Mouse (Mus musculus): ENCODE results near the gene Rbm4. TPM values are rescaled to one million over a fixed set of nuclear protein-coding genes. Genes with fewer than 3 reads are reported as not detected.

Gene Rbm4
- total and polyA plus RNA-seq, 2 experiments from 2014 or later: 43.9 to 63.4 TPM

- no peaks in the 10 kb centered on the region for H3K27me3 ChIP-seq (ENCODE audit: control insufficient read depth, insufficient read depth, low read length)
- no peak overlapping the region for H3K4me2 ChIP-seq (ENCODE audit: low read depth, low read length)
- H3K36me3 ChIP-seq (replicated peaks; ENCODE audit: control insufficient read depth, insufficient read depth, low read length): no peaks in the 10 kb centered on the region
- 70% methylated on average over 10 of the region's 10 CpGs for WGBS
- no peaks in the 10 kb centered on the region for H3K4me1 ChIP-seq (ENCODE audit: control insufficient read depth, insufficient read depth)
- H3K9me3 ChIP-seq (replicated peaks; ENCODE audit: control insufficient read depth, low read length): no peaks in the 10 kb centered on the region
- no peak overlapping the region for H3K27ac ChIP-seq (ENCODE audit: low read depth)
- H3K9ac ChIP-seq (replicated peaks; ENCODE audit: low read depth, low read length): no peak overlapping the region
- DNase-seq (ENCODE audit: low spot score) (no peak), ATAC-seq (ENCODE audit: insufficient read depth, low read depth) (no peak)
- no peak overlapping the region for H3K4me3 ChIP-seq (ENCODE audit: low read depth, low read length)
- TF ChIP-seq EP300 (IDR thresholded peaks at IDR 0.05; ENCODE audit: low read depth): no peak
- no peak for TF ChIP-seq CTCF (IDR thresholded peaks at IDR 0.05; ENCODE audit: low read depth)
Observed at GRCm38 (mm10) chr19:4741482-4741881, 52.2 kb downstream of the Rbm4 start.

- H3K4me1 ChIP-seq (ENCODE audit: control insufficient read depth, insufficient read depth): no peaks in the 10 kb centered on the region
- no peak overlapping the region for H3K4me3 ChIP-seq (ENCODE audit: low read depth, low read length)
- H3K27ac ChIP-seq (ENCODE audit: low read depth): no peak overlapping the region
- H3K9me3 ChIP-seq (replicated peaks; ENCODE audit: control insufficient read depth, low read length): no peaks in the 10 kb centered on the region
- ATAC-seq (ENCODE audit: insufficient read depth, low read depth): no peak
- DNase-seq (ENCODE audit: low spot score): no peak
- no peak overlapping the region for H3K9ac ChIP-seq (replicated peaks; ENCODE audit: low read depth, low read length)
- 77% methylated on average over 5 of the region's 5 CpGs for WGBS
- no peaks in the 10 kb centered on the region for H3K27me3 ChIP-seq (ENCODE audit: control insufficient read depth, insufficient read depth, low read length)
- TF ChIP-seq EP300 (IDR thresholded peaks at IDR 0.05; ENCODE audit: low read depth) (no peak), CTCF (IDR thresholded peaks at IDR 0.05; ENCODE audit: low read depth) (no peak)
- no peaks in the 10 kb centered on the region for H3K36me3 ChIP-seq (replicated peaks; ENCODE audit: control insufficient read depth, insufficient read depth, low read length)
- no peak overlapping the region for H3K4me2 ChIP-seq (ENCODE audit: low read depth, low read length)
Observed at GRCm38 (mm10) chr19:4739762-4740161, 53.9 kb downstream of the Rbm4 start.

GRCm38 (mm10) chr19:4739053-4739452 lies 54.6 kb downstream of the Rbm4 start:
- H3K27ac ChIP-seq (ENCODE audit: low read depth): no peak overlapping the region
- H3K9me3 ChIP-seq (replicated peaks; ENCODE audit: control insufficient read depth, low read length): no peaks in the 10 kb centered on the region
- no peak overlapping the region for H3K9ac ChIP-seq (replicated peaks; ENCODE audit: low read depth, low read length)
- DNase-seq (ENCODE audit: low spot score): no peak
- no peak overlapping the region for H3K4me3 ChIP-seq (ENCODE audit: low read depth, low read length)
- H3K4me1 ChIP-seq (ENCODE audit: control insufficient read depth, insufficient read depth): no peaks in the 10 kb centered on the region
- H3K27me3 ChIP-seq (ENCODE audit: control insufficient read depth, insufficient read depth, low read length): no peaks in the 10 kb centered on the region
- no peak overlapping the region for H3K4me2 ChIP-seq (ENCODE audit: low read depth, low read length)
- WGBS: 88% methylated on average over 11 of the region's 11 CpGs
- no peak for ATAC-seq (ENCODE audit: insufficient read depth, low read depth)
- TF ChIP-seq EP300 (IDR thresholded peaks at IDR 0.05; ENCODE audit: low read depth): no peak
- TF ChIP-seq CTCF (IDR thresholded peaks at IDR 0.05; ENCODE audit: low read depth): no peak
- H3K36me3 ChIP-seq (replicated peaks; ENCODE audit: control insufficient read depth, insufficient read depth, low read length): no peaks in the 10 kb centered on the region

- no peaks in the 10 kb centered on the region for H3K9me3 ChIP-seq (replicated peaks; ENCODE audit: control insufficient read depth, low read length)
- no peak overlapping the region for H3K9ac ChIP-seq (replicated peaks; ENCODE audit: low read depth, low read length)
- no peaks in the 10 kb centered on the region for H3K4me1 ChIP-seq (ENCODE audit: control insufficient read depth, insufficient read depth)
- H3K27ac ChIP-seq (ENCODE audit: low read depth): no peak overlapping the region
- 61% methylated on average over 13 of the region's 13 CpGs for WGBS
- ATAC-seq (ENCODE audit: insufficient read depth, low read depth) (no peak), DNase-seq (ENCODE audit: low spot score) (no peak)
- no peaks in the 10 kb centered on the region for H3K27me3 ChIP-seq (ENCODE audit: control insufficient read depth, insufficient read depth, low read length)
- no peak overlapping the region for H3K4me2 ChIP-seq (ENCODE audit: low read depth, low read length)
- no peak overlapping the region for H3K4me3 ChIP-seq (ENCODE audit: low read depth, low read length)
- no peaks in the 10 kb centered on the region for H3K36me3 ChIP-seq (replicated peaks; ENCODE audit: control insufficient read depth, insufficient read depth, low read length)
- TF ChIP-seq EP300 (IDR thresholded peaks at IDR 0.05; ENCODE audit: low read depth): no peak
- no peak for TF ChIP-seq CTCF (IDR thresholded peaks at IDR 0.05; ENCODE audit: low read depth)
Observed at GRCm38 (mm10) chr19:4737866-4738265, 55.8 kb downstream of the Rbm4 start.

Other genes starting within 250 kb of the Rbm4 start
- gene Lrfn4, start 178.2 kb downstream of the Rbm4 start, total RNA-seq (2014; rRNA removed; ENCODE audit: low replicate concordance): 32.2 and 45.8 TPM in 2 replicates
- 1.7 and 1.9 TPM in 2 replicates for gene Lrfn4, start 178.2 kb downstream of the Rbm4 start, polyA plus RNA-seq (2015; fragmentation: Nextera tagmentation; extraction: Ambion mirVana)
- gene Rce1, start 168.3 kb downstream of the Rbm4 start, total RNA-seq (2014; rRNA removed; ENCODE audit: low replicate concordance): 60.6 and 64.6 TPM in 2 replicates
- gene Rce1, start 168.3 kb downstream of the Rbm4 start, polyA plus RNA-seq (2015; fragmentation: Nextera tagmentation; extraction: Ambion mirVana): 24.8 and 25.6 TPM in 2 replicates
- 0.43 TPM in 1 of 2 replicates, not detected in the other for gene Gm960, start 95.2 kb downstream of the Rbm4 start, total RNA-seq (2014; rRNA removed; ENCODE audit: low replicate concordance)
- gene Gm960, start 95.2 kb downstream of the Rbm4 start, polyA plus RNA-seq (2015; fragmentation: Nextera tagmentation; extraction: Ambion mirVana): 0.54 and 1.6 TPM in 2 replicates
- 0.04 TPM in 2 replicates for gene Sptbn2, start 82.7 kb downstream of the Rbm4 start, total RNA-seq (2014; rRNA removed; ENCODE audit: low replicate concordance)
- 0.05 and 0.12 TPM in 2 replicates for gene Sptbn2, start 82.7 kb downstream of the Rbm4 start, polyA plus RNA-seq (2015; fragmentation: Nextera tagmentation; extraction: Ambion mirVana)
- gene Rbm4b, start 37.4 kb downstream of the Rbm4 start, total RNA-seq (2014; rRNA removed; ENCODE audit: low replicate concordance): 9.3 and 30.2 TPM in 2 replicates
- gene Rbm4b, start 37.4 kb downstream of the Rbm4 start, polyA plus RNA-seq (2015; fragmentation: Nextera tagmentation; extraction: Ambion mirVana): 20.3 and 22.5 TPM in 2 replicates
- gene Gm21992, start 17.7 kb upstream of the Rbm4 start, total RNA-seq (2014; rRNA removed; ENCODE audit: low replicate concordance): 3.7 and 12.4 TPM in 2 replicates
- gene Gm21992, start 17.7 kb upstream of the Rbm4 start, polyA plus RNA-seq (2015; fragmentation: Nextera tagmentation; extraction: Ambion mirVana): 17.6 and 21.6 TPM in 2 replicates
- gene Rbm14, start 17.7 kb upstream of the Rbm4 start, total RNA-seq (2014; rRNA removed; ENCODE audit: low replicate concordance): 25.3 and 28.1 TPM in 2 replicates
- gene Rbm14, start 17.7 kb upstream of the Rbm4 start, polyA plus RNA-seq (2015; fragmentation: Nextera tagmentation; extraction: Ambion mirVana): 21.2 and 24.9 TPM in 2 replicates
- gene Ccs, start 45.4 kb upstream of the Rbm4 start, total RNA-seq (2014; rRNA removed; ENCODE audit: low replicate concordance): 23.2 and 58.6 TPM in 2 replicates
- 41.8 and 42.1 TPM in 2 replicates for gene Ccs, start 45.4 kb upstream of the Rbm4 start, polyA plus RNA-seq (2015; fragmentation: Nextera tagmentation; extraction: Ambion mirVana)
- not detected in 2 replicates for gene Ccdc87, start 45.5 kb upstream of the Rbm4 start, total RNA-seq (2014; rRNA removed; ENCODE audit: low replicate concordance)
- gene Ccdc87, start 45.5 kb upstream of the Rbm4 start, polyA plus RNA-seq (2015; fragmentation: Nextera tagmentation; extraction: Ambion mirVana): 0.08 and 0.10 TPM in 2 replicates
- gene Ctsf, start 61.2 kb upstream of the Rbm4 start, total RNA-seq (2014; rRNA removed; ENCODE audit: low replicate concordance): 49.5 and 56.8 TPM in 2 replicates
- 39.7 and 43.6 TPM in 2 replicates for gene Ctsf, start 61.2 kb upstream of the Rbm4 start, polyA plus RNA-seq (2015; fragmentation: Nextera tagmentation; extraction: Ambion mirVana)
- 0.95 and 1.2 TPM in 2 replicates for gene Actn3, start 84.0 kb upstream of the Rbm4 start, total RNA-seq (2014; rRNA removed; ENCODE audit: low replicate concordance)
- gene Actn3, start 84.0 kb upstream of the Rbm4 start, polyA plus RNA-seq (2015; fragmentation: Nextera tagmentation; extraction: Ambion mirVana): 0.72 and 0.78 TPM in 2 replicates
- gene Zdhhc24, start 84.8 kb upstream of the Rbm4 start, total RNA-seq (2014; rRNA removed; ENCODE audit: low replicate concordance): 8.7 and 11.6 TPM in 2 replicates
- 5.9 TPM in 2 replicates for gene Zdhhc24, start 84.8 kb upstream of the Rbm4 start, polyA plus RNA-seq (2015; fragmentation: Nextera tagmentation; extraction: Ambion mirVana)
- 5.4 and 5.8 TPM in 2 replicates for gene Bbs1, start 112.7 kb upstream of the Rbm4 start, total RNA-seq (2014; rRNA removed; ENCODE audit: low replicate concordance)
- gene Bbs1, start 112.7 kb upstream of the Rbm4 start, polyA plus RNA-seq (2015; fragmentation: Nextera tagmentation; extraction: Ambion mirVana): 1.1 and 1.4 TPM in 2 replicates
- gene Dpp3, start 134.4 kb upstream of the Rbm4 start, total RNA-seq (2014; rRNA removed; ENCODE audit: low replicate concordance): 60.1 and 116 TPM in 2 replicates
- gene Dpp3, start 134.4 kb upstream of the Rbm4 start, polyA plus RNA-seq (2015; fragmentation: Nextera tagmentation; extraction: Ambion mirVana): 40.8 and 44.3 TPM in 2 replicates
- 0.76 TPM in 1 of 2 replicates, not detected in the other for gene Peli3, start 149.2 kb upstream of the Rbm4 start, total RNA-seq (2014; rRNA removed; ENCODE audit: low replicate concordance)
- 0.27 and 0.31 TPM in 2 replicates for gene Peli3, start 149.2 kb upstream of the Rbm4 start, polyA plus RNA-seq (2015; fragmentation: Nextera tagmentation; extraction: Ambion mirVana)
- 35.0 and 61.4 TPM in 2 replicates for gene Mrpl11, start 168.2 kb upstream of the Rbm4 start, total RNA-seq (2014; rRNA removed; ENCODE audit: low replicate concordance)
- gene Mrpl11, start 168.2 kb upstream of the Rbm4 start, polyA plus RNA-seq (2015; fragmentation: Nextera tagmentation; extraction: Ambion mirVana): 128 and 131 TPM in 2 replicates
- gene Npas4, start 196.4 kb upstream of the Rbm4 start, total RNA-seq (2014; rRNA removed; ENCODE audit: low replicate concordance): 0.15 TPM in 1 of 2 replicates, not detected in the other
- 0.03 TPM in 1 of 2 replicates, not detected in the other for gene Npas4, start 196.4 kb upstream of the Rbm4 start, polyA plus RNA-seq (2015; fragmentation: Nextera tagmentation; extraction: Ambion mirVana)
- gene Slc29a2, start 230.0 kb upstream of the Rbm4 start, total RNA-seq (2014; rRNA removed; ENCODE audit: low replicate concordance): 13.8 and 17.3 TPM in 2 replicates
- gene Slc29a2, start 230.0 kb upstream of the Rbm4 start, polyA plus RNA-seq (2015; fragmentation: Nextera tagmentation; extraction: Ambion mirVana): 11.5 and 11.7 TPM in 2 replicates
- gene B4gat1, start 244.9 kb upstream of the Rbm4 start, total RNA-seq (2014; rRNA removed; ENCODE audit: low replicate concordance): 46.2 and 58.3 TPM in 2 replicates
- 47.4 and 48.2 TPM in 2 replicates for gene B4gat1, start 244.9 kb upstream of the Rbm4 start, polyA plus RNA-seq (2015; fragmentation: Nextera tagmentation; extraction: Ambion mirVana)
- 1.7 TPM in 1 of 2 replicates, not detected in the other for gene AC124502.3, start 245.0 kb upstream of the Rbm4 start, total RNA-seq (2014; rRNA removed; ENCODE audit: low replicate concordance)
- gene AC124502.3, start 245.0 kb upstream of the Rbm4 start, polyA plus RNA-seq (2015; fragmentation: Nextera tagmentation; extraction: Ambion mirVana): 0.97 and 1.4 TPM in 2 replicates
- gene Brms1, start 247.5 kb upstream of the Rbm4 start, total RNA-seq (2014; rRNA removed; ENCODE audit: low replicate concordance): 1.9 and 13.6 TPM in 2 replicates
- 20.0 and 20.4 TPM in 2 replicates for gene Brms1, start 247.5 kb upstream of the Rbm4 start, polyA plus RNA-seq (2015; fragmentation: Nextera tagmentation; extraction: Ambion mirVana)